Mouse (Mus musculus) gastrocnemius, adult 8-10 months (tissue): ENCODE data around the gene Xk. TPM values are rescaled to one million over a fixed set of nuclear protein-coding genes. Genes with fewer than 3 reads are reported as not detected.
"Not testable (repeated sequence)": the region's sequence is repeated elsewhere in the genome, so short reads cannot be mapped to it uniquely, and the experiment has no call there.

Experiments
- DNase-seq, 2 experiments: peaks; one replicate each; pipeline ENCODE4 v3.0.0; 2022; ENCODE audit warnings: low spot score in 2 of 2
- total RNA-seq, 4 experiments: library from RNA; stranded (reverse); gene quantifications; 2 replicates each; pipeline ENCODE4 v1.2.4; 2022

Xk gene
- total RNA-seq, result 1 to 10 TPM; 4.2 to 6.5 (median 5.0) TPM

GRCm38 (mm10) chrX:9272460-9273361, at the start of gene Xk:
Gene Xk, plus strand, starts transcription at chrX:9272756.
- peak; percentile 2 to 16 for DNase-seq

- DNase-seq, result no peak
Observed at GRCm38 (mm10) chrX:9227105-9227504, 45.5 kb upstream of the Xk start.

- DNase-seq, result no peak
Observed at GRCm38 (mm10) chrX:9240737-9241591, 31.6 kb upstream of the Xk start.

- DNase-seq, result no peak
Observed at GRCm38 (mm10) chrX:9243381-9243864, 29.1 kb upstream of the Xk start.

- DNase-seq, result no peak
Observed at GRCm38 (mm10) chrX:9244603-9245336, 27.8 kb upstream of the Xk start.

GRCm38 (mm10) chrX:9248911-9249310, 23.6 kb upstream of the Xk start:
- DNase-seq, result no peak

- no peak for DNase-seq
Observed at GRCm38 (mm10) chrX:9253990-9254389, 18.6 kb upstream of the Xk start.

- no peak for DNase-seq
Observed at GRCm38 (mm10) chrX:9254901-9255300, 17.7 kb upstream of the Xk start.

- no peak for DNase-seq
Observed at GRCm38 (mm10) chrX:9256766-9257165, 15.8 kb upstream of the Xk start, which contains the start of gene Gm14862. Gene Gm14862, minus strand, starts transcription at chrX:9256899.

- no peak for DNase-seq
Observed at GRCm38 (mm10) chrX:9257831-9258230, 14.7 kb upstream of the Xk start.

GRCm38 (mm10) chrX:9259267-9259666, 13.3 kb upstream of the Xk start:
- DNase-seq, result no peak

GRCm38 (mm10) chrX:9271112-9271511, 1.4 kb upstream of the Xk start:
- DNase-seq, result no peak

- no peak for DNase-seq
Observed at GRCm38 (mm10) chrX:9271947-9272459, 553 bp upstream of the Xk start.

GRCm38 (mm10) chrX:9273377-9274002, 934 bp downstream of the Xk start:
- no peak for DNase-seq

GRCm38 (mm10) chrX:9274321-9274720, 1.8 kb downstream of the Xk start:
- DNase-seq, result no peak

GRCm38 (mm10) chrX:9283464-9283863, 10.9 kb downstream of the Xk start, which contains the start of gene H2al1m:
Gene H2al1m, plus strand, starts transcription at chrX:9283764.
- DNase-seq, result not testable (repeated sequence)

GRCm38 (mm10) chrX:9293140-9293829, 20.7 kb downstream of the Xk start:
- not testable (repeated sequence) for DNase-seq

- no peak for DNase-seq
Observed at GRCm38 (mm10) chrX:9298413-9298864, 25.9 kb downstream of the Xk start.

- no peak for DNase-seq
Observed at GRCm38 (mm10) chrX:9302791-9303190, 30.2 kb downstream of the Xk start.

- DNase-seq, result no peak
Observed at GRCm38 (mm10) chrX:9303455-9303854, 30.9 kb downstream of the Xk start.
